Mouse (Mus musculus) stomach, postnatal 0 days (tissue): ENCODE results near the gene H2al1i.
"Not testable (repeated sequence)": the region's sequence is repeated elsewhere in the genome, so short reads cannot be mapped to it uniquely, and the experiment has no call there.

Source experiments
- CTCF ChIP-seq: IDR thresholded peaks from 2 replicates; pipeline ENCODE4 v1.5.1; 2016; ENCODE audit warnings: antibody characterized with exemption, low read depth, mild to moderate bottlenecking, moderate library complexity
- EP300 ChIP-seq: optimal IDR thresholded peaks from 2 replicates; pipeline ENCODE3; 2016; ENCODE audit warnings: antibody characterized with exemption

DNA sequence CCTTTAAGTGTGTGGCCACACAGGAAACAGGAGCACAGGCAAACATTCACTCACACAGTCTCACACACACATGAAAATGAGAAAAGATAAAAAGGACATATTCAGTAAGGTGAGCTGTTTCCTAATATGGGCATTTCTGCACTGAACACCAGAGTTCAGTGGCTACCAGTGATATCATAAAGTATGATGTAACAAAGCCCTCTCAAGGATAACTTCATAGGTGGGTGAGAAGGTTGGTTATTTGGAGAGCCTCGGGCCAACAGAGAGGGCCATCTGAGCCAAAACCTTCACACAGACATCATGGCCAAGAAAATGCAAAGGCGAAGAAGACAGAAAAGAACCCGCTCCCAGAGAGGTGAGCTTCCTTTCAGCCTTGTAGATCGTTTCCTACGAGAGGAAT, at the start of gene H2al1i:
- not testable (repeated sequence) for TF ChIP-seq CTCF, EP300
